Mouse (Mus musculus): ENCODE data around the gene Psmb10.
"Not testable (repeated sequence)": the region's sequence is repeated elsewhere in the genome, so short reads cannot be mapped to it uniquely, and the experiment has no call there.

Gene Psmb10

DNA sequence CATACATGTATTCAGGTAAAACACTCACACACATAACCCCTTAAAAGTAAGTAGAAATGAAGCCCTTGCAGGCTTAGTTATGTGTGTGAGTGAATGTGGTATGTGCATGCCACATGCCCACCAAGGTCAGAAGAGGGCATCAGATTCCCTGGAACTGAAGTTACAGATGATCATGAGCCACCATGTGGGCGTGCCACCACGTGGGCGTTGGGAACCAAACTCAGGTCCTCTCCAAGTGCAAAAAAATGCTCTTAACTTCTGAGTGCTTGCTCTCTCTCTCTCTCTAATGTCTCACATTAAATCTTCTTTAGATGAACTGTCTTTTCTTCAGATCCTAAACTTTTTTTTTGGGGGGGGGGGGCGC lies at the start of gene Psmb10:
Gene Psmb10, minus strand, starts transcription at position 139 of the 364 bp plus-strand sequence.
- DNase-seq (ENCODE audit: low read depth, low spot score) = peak; percentile 56

DNA sequence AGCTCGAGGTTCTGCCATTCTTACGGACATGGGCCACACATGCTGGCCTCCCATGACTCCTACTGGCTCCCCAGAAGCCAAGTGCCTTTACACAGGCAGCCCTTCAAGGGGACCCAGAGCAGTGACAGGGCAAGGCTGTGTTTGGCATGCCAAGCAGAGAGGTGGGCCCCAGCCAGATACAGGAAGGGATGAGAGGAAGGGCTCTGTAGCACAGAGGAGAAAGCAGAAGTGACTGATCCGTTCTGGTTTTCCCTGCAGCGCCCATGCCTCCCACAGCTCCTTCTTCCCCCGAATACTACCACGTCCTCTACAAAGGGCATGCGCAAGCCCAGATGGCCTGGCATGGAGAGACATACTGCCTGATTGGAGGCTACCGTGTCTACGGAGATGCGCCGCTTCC lies 45.2 kb upstream of the Psmb10 start:
- DNase-seq (ENCODE audit: low read depth, low spot score) = not testable (repeated sequence)

DNA sequence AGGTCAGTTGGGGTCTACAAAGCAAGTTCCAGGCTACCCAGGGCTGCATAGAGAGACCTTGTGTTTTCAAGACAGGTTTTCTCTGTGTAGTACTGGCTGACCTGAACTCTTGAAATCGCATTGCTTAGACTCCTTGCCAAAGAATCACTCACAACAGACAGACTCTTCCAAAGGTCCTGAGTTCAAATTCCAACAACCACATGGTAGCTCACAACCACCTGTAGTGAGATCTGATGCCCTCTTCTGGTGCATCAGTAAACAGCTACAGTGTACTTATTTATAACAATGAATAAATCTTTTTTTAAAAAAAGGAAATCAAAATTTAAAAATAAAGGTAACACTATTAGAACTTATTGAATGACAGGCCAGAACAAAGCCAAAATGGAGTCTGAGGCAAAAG lies 42.9 kb upstream of the Psmb10 start:
- DNase-seq (ENCODE audit: low read depth, low spot score) = no peak

DNA sequence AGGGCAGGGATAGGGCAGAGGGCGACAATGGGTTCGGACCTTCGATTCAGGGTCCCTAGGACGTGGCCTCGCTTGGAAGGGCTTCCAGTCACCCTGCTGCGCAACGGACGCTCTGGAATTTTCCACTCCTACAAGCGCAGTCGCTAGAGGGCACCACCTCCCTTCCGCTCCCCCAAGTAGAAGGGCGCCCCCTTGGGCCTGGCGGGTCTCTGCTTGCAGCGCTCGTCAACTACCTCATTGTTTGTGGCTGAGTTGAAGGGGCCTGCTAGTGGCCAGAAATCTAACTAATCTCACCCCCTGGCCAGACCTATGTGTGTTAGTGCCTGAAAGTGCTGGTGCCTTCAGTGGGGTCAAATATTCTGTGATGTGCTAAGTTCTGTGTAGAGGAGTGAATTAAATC lies 41.1 kb upstream of the Psmb10 start, which contains the start of gene Dpep3:
Gene Dpep3, minus strand, starts transcription at position 105 of the 400 bp plus-strand sequence.
- DNase-seq (ENCODE audit: low read depth, low spot score) = no peak

DNA sequence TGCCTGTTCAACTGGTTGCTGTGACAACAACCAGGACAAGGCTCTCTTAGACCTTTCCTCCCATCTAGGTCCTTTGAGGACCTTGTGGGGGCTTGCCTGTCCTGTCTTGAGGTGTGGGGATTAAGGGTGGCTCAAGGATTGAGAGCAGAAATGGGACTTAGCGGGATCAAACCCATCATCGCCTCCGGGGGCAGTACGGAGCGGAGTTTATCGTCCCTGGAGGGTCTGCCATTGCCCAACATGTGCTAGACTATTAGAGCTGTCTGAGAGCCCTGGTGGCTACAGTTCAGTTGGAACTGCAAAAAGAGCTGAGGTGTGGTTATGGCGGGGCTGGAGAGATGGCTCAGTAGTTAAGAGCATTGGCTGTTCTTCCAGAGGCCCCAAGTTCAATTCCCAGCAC lies 37.1 kb upstream of the Psmb10 start:
- no peak for DNase-seq (ENCODE audit: low read depth, low spot score)

DNA sequence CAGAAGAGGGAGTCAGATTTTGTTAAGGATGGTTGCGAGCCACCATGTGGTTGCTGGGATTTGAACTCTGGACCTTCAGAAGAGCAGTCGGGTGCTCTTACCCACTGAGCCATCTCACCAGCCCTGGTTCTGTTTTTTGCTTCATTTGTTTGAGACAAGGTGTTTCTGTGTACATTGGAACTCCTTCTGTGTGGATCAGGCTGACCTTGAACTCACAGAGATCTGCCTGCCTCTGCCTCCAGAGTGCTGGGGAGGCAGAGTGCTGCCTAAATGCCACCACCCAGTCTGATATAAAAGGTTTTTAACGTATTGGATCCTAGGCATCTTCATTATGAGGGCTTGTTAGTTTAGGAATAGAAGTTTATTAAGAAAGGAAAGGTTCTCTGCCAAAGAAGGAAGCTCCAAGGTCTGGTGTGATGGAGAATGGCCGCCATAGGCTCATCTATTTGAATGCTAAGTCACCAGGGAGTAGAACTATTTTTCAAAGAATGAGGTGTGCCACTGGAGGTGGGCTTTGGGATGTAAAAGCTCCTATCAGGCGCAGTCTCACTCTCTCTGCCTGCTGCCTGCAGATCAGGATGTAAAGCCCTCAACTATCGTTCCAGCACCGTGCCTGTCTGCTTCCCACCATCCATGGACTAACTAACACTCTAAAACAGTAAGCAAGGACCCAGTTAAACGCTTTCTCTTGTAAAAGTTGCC lies 32.9 kb upstream of the Psmb10 start:
- DNase-seq (ENCODE audit: low read depth, low spot score) = no peak

DNA sequence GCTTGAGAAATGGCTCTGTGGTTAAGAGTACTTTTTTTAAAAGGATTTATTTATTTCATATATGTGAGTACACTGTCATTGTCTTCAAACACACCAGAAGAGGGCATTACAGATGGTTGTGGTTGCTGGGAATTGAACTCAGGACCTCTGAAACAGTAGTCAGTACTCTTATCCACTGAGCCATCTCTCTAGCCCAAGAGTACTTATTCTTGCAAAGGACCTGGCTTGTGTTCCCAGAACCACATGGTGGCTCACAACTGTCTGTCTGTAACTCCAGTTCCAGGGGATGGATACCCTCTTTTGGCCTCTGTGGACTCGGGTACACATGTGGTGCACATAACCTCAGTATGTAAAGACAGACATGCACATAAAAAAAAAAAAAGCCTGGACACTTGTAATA lies 31.1 kb upstream of the Psmb10 start:
- no peak for DNase-seq (ENCODE audit: low read depth, low spot score)

DNA sequence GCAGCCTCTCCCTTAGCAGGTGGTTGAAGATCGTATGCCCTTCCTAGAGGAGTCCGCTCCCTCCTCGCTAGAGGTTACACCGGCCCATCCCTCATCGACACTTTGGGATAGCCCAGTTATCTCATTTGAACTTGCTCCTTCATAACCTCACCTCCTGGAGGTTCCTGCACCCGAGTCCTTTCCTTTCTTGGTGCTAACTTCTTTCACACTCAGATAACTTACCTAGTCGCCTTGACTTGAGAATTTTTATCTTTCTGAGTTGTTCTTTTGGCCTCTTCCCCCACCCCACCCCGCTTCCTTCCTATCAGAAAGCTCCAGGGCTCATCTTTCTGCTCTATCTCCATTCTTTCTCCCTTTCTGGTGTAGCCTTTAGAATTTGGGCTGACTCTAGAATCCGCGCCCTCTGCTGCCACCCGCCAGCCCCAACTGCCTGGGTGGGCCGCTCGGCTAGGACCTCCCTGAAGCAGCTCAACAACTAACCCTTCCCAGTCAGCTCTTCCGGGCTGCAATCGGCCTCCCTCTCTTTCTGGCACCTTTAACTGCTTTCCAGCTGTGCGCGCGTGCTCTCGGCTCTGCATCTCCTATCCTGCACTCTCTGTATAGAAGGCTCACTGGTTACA lies 28.6 kb upstream of the Psmb10 start:
- DNase-seq (ENCODE audit: low read depth, low spot score) = peak; percentile 36

DNA sequence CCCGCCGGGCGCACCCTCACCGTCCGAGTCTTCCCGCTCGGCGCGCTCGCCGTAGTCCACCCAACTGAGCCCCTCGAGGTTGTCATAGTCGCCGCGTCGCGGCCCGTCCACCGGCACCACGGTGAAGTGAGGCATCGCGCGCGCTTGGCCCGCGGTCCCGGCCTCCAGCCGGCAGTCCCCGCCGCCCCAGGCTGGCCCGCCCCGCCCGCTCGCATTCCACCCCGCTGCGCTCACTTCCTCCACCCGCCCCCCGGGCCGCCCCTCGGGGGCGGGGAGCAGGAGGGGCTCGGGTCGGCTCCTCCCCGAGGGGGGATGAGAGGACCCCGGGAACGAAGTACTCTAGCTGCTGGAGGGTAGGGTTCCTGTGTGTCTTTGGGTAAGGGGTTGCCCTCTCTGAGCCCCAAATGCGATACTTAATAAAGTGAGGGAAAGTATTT lies 27.7 kb upstream of the Psmb10 start, which contains the start of gene Slc12a4:
Gene Slc12a4, minus strand, starts transcription at position 193 of the 437 bp plus-strand sequence.
- peak; percentile 81 for DNase-seq (ENCODE audit: low read depth, low spot score)

DNA sequence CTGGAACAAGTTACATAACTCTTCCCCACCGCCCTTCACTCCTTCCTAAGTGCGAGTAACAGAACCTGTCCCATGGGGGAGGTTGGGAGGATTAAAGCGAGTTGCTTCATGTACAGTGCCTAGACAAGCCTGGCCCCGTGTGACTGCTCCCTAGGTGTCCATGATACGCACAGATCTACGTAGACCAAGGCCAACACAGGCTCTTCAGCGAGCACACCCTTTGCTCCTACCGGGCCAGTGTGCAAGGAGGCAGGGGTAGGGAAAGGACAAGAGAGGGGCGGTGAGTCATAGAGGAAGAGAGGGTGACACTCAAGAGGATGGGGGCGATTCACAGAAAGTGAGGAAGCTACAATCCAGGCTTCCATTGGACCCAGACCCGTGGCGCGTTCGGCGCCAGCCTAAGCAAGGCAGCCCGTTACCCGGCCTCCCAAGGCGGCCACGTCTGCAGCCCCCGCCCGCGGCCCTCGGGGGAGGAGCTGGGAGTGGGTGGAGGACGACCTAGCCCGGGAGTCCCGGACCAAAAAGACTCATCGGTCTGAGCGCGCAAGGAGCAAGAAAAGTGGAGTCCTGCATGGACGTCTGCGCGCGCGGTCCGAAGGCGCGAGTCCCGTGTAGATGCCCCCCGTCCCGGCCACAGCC lies 27.1 kb upstream of the Psmb10 start:
- peak; percentile 64 for DNase-seq (ENCODE audit: low read depth, low spot score)

DNA sequence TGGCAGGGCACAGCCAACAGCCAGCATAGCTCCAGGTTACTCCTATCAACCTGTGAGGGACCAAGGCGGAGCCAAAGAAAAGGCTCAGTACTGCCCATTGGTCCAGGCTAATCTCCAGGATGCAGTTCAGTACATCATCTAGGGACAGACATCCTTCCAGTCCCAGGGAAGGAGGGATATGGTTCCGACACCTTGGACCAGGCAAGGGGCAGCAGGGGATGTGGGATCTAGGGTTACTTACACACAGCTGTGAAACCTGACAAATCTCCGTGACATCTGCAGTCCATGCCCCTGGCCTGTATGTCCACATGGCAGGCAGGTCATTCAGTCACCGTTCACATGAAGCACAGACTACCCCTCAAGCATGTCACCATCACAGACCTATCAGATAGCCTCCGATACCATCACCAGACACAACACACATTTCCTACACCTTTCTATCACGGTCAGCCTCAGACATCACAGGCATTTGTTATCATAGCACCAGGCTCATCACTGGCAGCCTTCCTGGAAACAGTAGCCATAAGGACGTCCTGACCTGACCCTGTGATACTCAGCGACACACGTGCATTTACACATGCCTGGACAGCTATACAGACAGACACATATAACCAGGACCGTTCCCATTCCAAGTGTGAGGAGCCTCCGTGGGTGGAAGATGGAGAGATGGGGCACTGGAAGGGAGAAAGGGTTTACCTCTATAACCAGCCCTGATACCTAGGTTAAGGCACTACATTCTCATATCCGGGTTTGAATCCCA lies 26.4 kb upstream of the Psmb10 start:
- DNase-seq (ENCODE audit: low read depth, low spot score) = no peak

DNA sequence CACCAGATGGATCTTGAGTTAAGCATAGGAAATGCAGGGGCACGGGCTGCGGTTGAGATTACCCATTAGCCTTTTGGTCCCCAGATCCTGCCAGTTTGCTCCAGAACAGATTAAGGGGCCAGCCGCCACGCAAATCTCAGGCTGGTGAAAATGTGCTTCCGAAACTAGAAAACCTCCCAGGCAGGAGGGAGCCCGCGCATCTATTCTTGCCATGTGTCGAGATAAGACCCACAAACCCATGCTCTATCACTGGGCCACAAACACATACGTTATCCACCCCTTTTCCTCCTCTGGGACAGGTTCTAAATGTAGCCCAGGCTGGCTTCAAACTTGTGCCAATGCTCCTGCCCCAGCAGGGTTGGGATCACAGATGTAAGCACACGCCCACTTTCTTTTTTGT lies 23.3 kb upstream of the Psmb10 start:
- no peak for DNase-seq (ENCODE audit: low read depth, low spot score)

DNA sequence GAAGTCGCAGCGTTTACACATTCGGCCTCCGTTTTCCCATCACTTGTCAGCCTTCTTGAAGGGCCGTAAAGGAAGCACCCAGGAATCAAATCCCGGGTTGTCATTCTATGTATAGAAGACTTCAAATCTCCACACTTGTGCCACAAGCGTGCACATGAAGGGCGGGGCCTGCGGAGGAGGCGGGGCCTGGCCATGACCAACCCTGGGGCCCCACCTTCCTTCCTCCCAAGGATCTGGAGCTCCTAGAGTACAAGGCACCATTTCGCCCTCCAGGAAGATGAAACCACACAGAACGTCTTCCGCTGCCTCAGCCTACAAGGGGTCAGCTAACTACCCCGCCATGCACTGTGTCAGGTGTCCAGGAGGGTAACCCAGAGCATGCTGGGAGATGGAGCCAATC lies 22.9 kb upstream of the Psmb10 start:
- no peak for DNase-seq (ENCODE audit: low read depth, low spot score)

DNA sequence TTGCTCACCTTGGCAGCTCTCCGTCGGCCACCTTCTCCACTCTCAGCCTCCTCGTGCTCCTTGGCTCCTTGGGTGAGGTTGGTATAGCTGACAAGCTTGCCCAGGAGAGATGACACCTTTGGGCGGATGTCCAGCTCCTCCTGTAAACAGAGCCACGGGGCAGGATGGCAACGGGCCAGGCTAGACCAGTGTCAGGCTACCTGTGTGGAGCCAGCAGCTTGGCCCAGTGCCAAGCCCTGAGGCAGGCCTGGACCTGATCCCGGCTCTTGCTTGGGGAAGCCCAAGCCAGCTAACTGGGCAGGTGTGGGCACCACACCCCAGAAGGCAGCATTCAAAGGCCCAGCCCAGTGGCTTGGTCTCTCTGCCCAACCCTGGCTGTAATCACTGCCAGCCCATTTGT lies 21.1 kb upstream of the Psmb10 start:
- DNase-seq (ENCODE audit: low read depth, low spot score) = no peak

DNA sequence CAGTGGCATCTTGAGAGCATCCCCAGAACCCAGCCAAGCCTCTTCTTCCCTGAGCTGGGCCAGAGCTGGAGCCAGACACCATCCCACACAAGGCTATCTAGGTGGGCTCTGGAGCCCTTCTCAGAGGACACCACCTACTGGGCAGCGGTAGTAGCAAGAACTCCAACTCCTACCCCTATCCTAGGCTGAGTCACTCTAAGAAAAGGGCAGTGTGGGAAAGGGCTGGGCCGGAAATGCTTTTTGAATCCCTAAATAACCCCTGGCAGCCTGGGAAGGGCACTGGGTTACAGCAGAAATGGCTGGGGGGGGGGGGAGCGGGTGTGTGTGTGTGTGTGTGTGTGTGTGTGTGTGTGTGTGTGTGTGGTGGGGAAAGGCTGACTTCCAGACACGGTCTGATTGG lies 19.6 kb upstream of the Psmb10 start:
- no peak for DNase-seq (ENCODE audit: low read depth, low spot score)

DNA sequence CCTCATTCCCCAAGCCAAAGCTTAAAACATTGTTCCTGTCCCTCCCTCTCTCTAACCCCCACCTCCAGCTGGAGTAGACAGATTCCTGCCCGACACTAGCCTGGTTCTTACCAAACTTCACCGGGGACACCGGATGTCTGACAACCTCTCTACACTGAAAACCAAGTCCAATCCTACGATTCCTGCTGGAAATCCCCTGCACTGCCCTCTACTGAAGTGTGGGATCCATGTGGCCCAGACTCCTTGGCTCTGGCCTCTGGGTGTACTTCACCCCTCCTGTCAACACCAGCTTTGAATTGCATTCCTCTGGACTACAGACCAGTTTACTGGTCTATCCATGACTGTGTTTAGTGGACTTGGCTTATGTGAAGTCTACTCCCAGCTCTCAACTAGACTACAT lies 18.3 kb upstream of the Psmb10 start:
- DNase-seq (ENCODE audit: low read depth, low spot score) = no peak

DNA sequence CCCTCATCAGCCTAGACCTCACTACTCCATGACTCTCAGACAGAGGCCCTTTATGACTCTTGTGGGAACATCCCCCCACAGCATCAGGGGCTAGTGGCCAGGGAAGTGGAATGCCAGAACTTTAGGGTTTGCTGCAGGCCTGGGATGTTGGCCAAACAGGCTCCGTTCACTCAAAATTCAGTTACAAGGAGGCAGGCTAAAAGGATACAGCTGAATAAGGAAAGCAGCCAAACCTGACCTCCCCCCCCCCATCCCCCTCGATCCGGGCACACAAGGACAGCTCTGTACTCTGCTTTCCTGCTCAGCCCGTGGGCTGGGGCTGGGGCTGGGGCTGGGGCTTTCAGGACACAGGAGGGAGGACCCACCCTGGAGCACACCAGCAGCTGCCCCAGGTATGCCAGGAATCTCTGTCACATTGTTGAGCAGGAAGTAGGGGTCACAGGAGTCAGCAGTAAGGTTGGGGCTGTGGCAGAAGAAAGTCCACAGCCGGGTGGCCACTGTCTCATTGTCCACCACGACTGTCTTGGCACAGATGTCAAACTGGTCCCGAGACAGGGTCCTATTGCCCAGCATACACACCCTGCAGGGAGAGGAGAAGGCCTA lies 12.9 kb upstream of the Psmb10 start:
- no peak for DNase-seq (ENCODE audit: low read depth, low spot score)

DNA sequence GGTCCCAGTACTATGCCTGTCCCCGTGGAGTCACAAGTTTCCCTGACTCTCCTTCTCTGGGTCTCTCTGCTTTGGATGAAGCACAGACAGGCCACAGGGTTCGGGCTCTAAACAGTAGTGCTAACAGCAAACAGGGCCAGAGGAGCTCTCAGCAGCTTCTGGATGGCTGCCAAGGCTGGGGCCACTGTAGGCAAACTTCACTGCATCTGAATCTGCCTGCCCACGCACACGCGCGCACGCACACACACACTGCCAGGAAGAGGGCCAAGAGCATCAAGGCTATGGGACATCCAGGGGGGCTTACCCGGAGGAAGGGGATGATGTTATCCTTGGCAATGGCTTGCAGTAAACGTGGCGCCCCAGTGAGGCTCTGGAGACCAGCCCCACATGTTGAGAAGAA lies 11.1 kb upstream of the Psmb10 start:
- DNase-seq (ENCODE audit: low read depth, low spot score) = no peak

DNA sequence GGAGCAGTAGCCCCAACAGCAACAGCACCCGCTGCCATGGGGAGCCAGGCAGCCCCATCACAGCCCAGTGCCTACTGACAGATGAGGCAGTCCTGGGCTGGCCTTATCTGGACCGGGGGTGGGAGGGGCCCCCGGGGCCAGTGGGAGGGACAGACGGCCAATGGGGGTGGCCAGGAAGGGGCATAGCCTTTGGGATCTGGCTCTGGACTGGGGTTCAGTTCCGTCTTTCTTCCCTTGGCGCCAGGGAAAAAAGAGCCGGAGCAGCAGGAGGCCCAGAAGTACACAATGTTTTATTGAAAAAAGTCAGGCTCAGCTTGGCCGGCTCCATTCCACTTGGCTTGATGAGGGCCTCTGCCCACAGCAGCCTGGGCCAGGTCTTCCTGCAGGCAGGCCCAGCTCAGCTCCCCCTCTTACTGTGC lies 5.1 kb upstream of the Psmb10 start, which contains the start of gene Lcat:
Gene Lcat, minus strand, starts transcription at position 62 of the 419 bp plus-strand sequence.
- no peak for DNase-seq (ENCODE audit: low read depth, low spot score)

DNA sequence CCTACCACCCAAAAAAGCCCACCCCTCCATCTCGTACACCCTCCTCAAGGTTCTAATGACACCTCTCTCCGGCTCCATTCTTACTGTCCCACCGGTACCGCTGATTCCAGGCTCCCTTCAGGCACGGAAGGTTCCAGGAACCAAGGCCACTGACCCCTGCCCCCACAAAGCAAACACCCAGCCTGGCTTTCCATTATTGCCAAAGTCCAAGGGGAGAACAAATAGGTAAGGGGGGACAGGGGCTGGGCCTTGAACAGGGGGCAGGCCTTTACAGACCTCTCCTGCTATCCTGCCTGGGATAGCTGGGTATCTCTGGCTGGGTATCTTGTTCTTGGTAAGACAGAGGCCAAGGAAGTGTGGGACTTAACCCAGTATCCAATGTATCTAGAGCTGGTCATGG lies 4.3 kb upstream of the Psmb10 start:
- DNase-seq (ENCODE audit: low read depth, low spot score) = no peak

DNA sequence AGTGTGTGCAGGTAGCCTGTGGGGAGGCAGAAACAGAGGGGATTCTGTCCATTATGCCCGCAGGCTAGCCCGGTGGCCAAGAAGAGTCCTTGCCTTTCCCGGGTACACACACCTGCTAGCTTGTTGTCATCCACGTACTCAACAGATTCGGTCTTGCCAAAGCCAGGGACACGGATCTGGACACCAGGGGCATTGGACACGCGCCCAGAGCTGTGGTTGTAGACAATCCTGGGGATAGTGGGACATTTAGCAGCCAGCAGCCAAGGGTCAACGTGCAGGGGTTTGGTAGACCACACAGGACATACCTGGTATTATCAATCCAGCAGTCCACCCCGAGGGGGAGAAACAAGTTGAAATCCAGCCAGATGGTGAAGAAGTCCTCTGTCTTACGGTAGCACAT lies 3.8 kb upstream of the Psmb10 start:
- no peak for DNase-seq (ENCODE audit: low read depth, low spot score)

Measured in CD4-positive, CD25-positive, alpha-beta regulatory T cell, adult 2 months (primary cell).